Mouse (Mus musculus) heart, adult 2 months (tissue): Measurements from ENCODE around the gene Necap2.

Experiments used
- EP300 ChIP-seq: fragments of 200-500 bp; IDR thresholded peaks from 2 replicates; pipeline ENCODE4 v1.6.1; 2011; ENCODE audit warnings: low read depth, low read length, control low read depth; ENCODE audit not compliant: insufficient read depth
- POLR2A ChIP-seq: fragments of 200-500 bp; IDR thresholded peaks from 2 replicates; pipeline ENCODE4 v1.6.1; 2011; ENCODE audit warnings: mild to moderate bottlenecking, low read depth, low read length, control low read depth; ENCODE audit not compliant: insufficient read depth

GRCm38 (mm10) chr4:141064104-141064659 is 14.0 kb downstream of the Necap2 start:
- TF ChIP-seq EP300, result no peak
- TF ChIP-seq POLR2A, result no peak
